Mouse (Mus musculus) liver, adult 2 months (tissue): Measurements from ENCODE around the gene Ace2. TPM values are rescaled to one million over a fixed set of nuclear protein-coding genes. Genes with fewer than 3 reads are reported as not detected.

Experiments
- DNase-seq: peaks from one replicate; pipeline ENCODE4 v3.0.0-alpha.2; 2011; ENCODE audit warnings: low read depth, low spot score; ENCODE audit errors: extremely low read depth
- H3K27ac ChIP-seq: fragments of 200-500 bp; replicated peaks from 2 replicates; pipeline ENCODE4 v1.5.1; 2012; ENCODE audit warnings: low read depth, mild to moderate bottlenecking, control low read depth, inconsistent platforms, low read length; ENCODE audit not compliant: insufficient read depth
- H3K27me3 ChIP-seq: fragments of 200-500 bp; 2 replicates; pipeline ENCODE4 v1.6.1; 2012; ENCODE audit warnings: mild to moderate bottlenecking, moderate library complexity, low read length, inconsistent platforms; ENCODE audit not compliant: control insufficient read depth, insufficient read depth
- H3K36me3 ChIP-seq: fragments of 200-500 bp; 2 replicates; pipeline ENCODE4 v1.6.1; 2012; ENCODE audit warnings: low read length, inconsistent platforms; ENCODE audit not compliant: control insufficient read depth, insufficient read depth
- H3K4me1 ChIP-seq: fragments of 200-500 bp; 2 replicates; pipeline ENCODE4 v1.6.1; 2011; ENCODE audit warnings: low read length; ENCODE audit not compliant: control insufficient read depth, insufficient read depth
- H3K4me3 ChIP-seq: fragments of 200-500 bp; 2 replicates; pipeline ENCODE4 v1.5.1; 2011; ENCODE audit warnings: low read depth, mild to moderate bottlenecking, control low read depth, low read length, moderate library complexity; ENCODE audit not compliant: insufficient read depth
- H3K79me2 ChIP-seq: fragments of 200-500 bp; 2 replicates; pipeline ENCODE4 v1.6.1; 2012; ENCODE audit warnings: inconsistent platforms, mild to moderate bottlenecking, low read length, moderate library complexity; ENCODE audit not compliant: control insufficient read depth, insufficient read depth
- H3K9ac ChIP-seq: fragments of 200-500 bp; 2 replicates; pipeline ENCODE4 v1.6.1; 2012; ENCODE audit warnings: low read depth, mild to moderate bottlenecking, control low read depth, inconsistent platforms, low read length
- CTCF ChIP-seq: fragments of 200-500 bp; IDR thresholded peaks from 2 replicates; pipeline ENCODE4 v1.5.1; 2011; ENCODE audit warnings: low read depth, low read length, control low read depth
- POLR2A ChIP-seq: fragments of 200-500 bp; IDR thresholded peaks from 2 replicates; pipeline ENCODE4 v1.6.1; 2011; ENCODE audit warnings: low read length, control low read depth; ENCODE audit not compliant: insufficient read depth; ENCODE audit errors: extremely low read depth
- WGBS: fragments of 180-500 bp; shearing (Covaris S2); methylation state at CpG from one replicate; pipeline ENCODE4 v1.1.7; 2018; 5-methylcytosine and 5-hydroxymethylcytosine counted together
- polyA plus RNA-seq: library from polyadenylated mRNA; depleted of rRNA; stranded (reverse); fragments of >200 nt; gene quantifications from 2 replicates; pipeline ENCODE4 v1.2.3, GENCODE M21; 2012
- total RNA-seq: library from RNA; depleted of rRNA; stranded (reverse); fragments of >200 nt; gene quantifications from 2 replicates; pipeline ENCODE4 v1.2.3, GENCODE M21; 2014

Ace2 gene
- total and polyA plus RNA-seq, 2 experiments: 0.18 to 0.23 TPM

DNA sequence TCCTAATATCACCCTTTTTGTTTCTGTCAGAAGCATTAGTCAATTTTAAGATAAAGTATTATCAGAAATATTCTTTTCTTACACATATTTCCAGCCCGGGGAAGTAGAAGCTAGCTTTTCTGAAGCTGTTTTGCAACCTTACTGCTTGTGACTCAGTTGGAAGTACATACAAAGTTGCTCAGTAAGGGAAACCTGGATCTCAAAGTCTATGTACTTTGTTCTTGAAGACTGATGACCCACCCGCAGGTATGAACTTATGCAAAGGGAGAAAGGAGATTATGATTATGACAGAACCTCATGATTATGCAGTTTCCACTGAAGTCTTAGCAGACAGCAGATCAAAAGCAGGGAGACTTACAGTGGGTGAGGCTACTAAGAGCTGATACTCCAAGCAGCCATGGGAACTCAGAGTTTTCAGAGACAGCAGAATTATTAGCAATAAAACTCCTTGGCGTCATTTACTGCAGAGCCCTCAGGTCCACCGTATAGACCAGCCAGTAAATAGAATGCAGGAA lies 3.8 kb upstream of the Ace2 start:
- Histone ChIP-seq H3K79me2 (no peaks in the 10 kb centered on the region), H3K36me3 (no peaks in the 10 kb centered on the region), H3K27me3 (no peaks in the 10 kb centered on the region), H3K4me3 (no peak overlapping the region), H3K9ac (no peak overlapping the region), H3K27ac (no peak overlapping the region), H3K4me1 (no peaks in the 10 kb centered on the region)
- DNase-seq: no peak
- TF ChIP-seq CTCF (no peak), POLR2A (no peak)
- 92% methylated on average over 4 of the region's 4 CpGs for WGBS

DNA sequence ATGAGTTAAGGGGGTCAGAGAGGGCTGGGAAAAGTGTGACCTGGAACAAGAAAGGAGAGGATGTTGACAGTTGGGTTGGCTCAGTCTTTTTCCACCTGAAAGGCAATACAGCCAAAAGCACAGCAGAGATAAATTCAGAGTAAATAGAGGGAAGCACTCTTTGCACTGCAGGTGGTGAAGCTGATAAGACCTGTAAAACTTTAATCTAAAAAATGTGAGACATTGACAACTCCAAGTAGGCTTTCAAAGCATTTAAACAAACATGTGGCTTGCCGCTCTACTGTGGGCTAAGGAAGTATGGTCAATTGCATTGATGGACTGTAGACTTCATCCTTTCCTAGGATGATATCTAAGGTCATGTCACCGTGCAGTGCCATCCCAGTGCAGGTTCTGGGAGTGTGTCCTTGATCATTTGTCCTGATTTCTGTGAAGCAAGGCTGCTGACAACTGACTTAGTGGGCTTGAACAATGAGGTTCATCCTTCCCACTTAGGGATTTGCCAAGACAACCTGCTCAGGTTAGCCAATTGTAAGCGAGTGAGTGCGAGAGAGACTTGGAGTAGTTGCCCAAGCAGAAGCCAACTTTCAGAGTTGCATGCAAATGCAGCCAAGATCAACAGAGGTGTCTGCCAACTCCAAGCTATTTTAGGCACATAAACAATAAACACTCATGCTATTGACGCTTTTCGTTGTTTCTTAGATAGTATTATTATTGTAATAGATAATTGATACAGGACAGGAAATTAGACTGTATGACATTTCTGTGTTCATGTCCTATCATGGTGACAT lies 6.5 kb downstream of the Ace2 start:
- peak; percentile 72 for DNase-seq
- no peak overlapping the region for H3K27ac ChIP-seq
- 19% methylated on average over 6 of the region's 6 CpGs for WGBS
- no peaks in the 10 kb centered on the region for H3K27me3 ChIP-seq
- H3K4me3 ChIP-seq: no peak overlapping the region
- H3K79me2 ChIP-seq: no peaks in the 10 kb centered on the region
- TF ChIP-seq POLR2A (no peak), CTCF (no peak)
- no peak overlapping the region for H3K9ac ChIP-seq
- no peaks in the 10 kb centered on the region for H3K36me3 ChIP-seq
- H3K4me1 ChIP-seq: peaks cover 3% of the 10 kb centered on the region

DNA sequence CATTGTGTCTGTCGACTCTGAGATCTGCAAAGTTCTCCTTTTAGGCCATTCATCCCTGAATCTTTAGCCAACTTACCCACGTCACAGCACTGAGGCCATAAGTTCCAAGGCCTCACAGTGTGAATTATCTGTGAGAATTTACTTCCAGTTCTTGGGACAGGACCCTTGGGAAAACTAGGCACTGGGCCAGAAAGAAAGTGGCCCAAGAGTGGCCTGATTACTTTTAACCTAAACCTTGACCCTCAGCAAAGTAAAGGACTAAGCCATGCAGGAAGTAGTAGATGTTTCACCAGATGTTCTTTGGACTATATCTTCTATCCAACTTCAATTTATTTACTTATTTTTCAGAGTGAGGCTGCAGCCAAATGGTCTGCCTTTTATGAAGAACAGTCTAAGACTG lies 13.6 kb downstream of the Ace2 start:
- no peaks in the 10 kb centered on the region for H3K79me2 ChIP-seq
- H3K4me1 ChIP-seq: no peaks in the 10 kb centered on the region
- DNase-seq: no peak
- no peaks in the 10 kb centered on the region for H3K36me3 ChIP-seq
- H3K4me3 ChIP-seq: no peak overlapping the region
- no peak overlapping the region for H3K27ac ChIP-seq
- H3K9ac ChIP-seq: no peak overlapping the region
- 68% methylated on average over 2 of the region's 2 CpGs for WGBS
- TF ChIP-seq POLR2A: no peak
- no peak for TF ChIP-seq CTCF
- no peaks in the 10 kb centered on the region for H3K27me3 ChIP-seq

- Histone ChIP-seq H3K4me1 (no peaks in the 10 kb centered on the region), H3K9ac (no peak overlapping the region), H3K4me3 (no peak overlapping the region), H3K27ac (no peak overlapping the region), H3K36me3 (no peaks in the 10 kb centered on the region), H3K27me3 (no peaks in the 10 kb centered on the region), H3K79me2 (no peaks in the 10 kb centered on the region)
- no peak for TF ChIP-seq POLR2A
- TF ChIP-seq CTCF: no peak
- no peak for DNase-seq
These were observed 14.5 kb downstream of the Ace2 start for GRCm38 (mm10) chrX:164153606-164154005.

DNA sequence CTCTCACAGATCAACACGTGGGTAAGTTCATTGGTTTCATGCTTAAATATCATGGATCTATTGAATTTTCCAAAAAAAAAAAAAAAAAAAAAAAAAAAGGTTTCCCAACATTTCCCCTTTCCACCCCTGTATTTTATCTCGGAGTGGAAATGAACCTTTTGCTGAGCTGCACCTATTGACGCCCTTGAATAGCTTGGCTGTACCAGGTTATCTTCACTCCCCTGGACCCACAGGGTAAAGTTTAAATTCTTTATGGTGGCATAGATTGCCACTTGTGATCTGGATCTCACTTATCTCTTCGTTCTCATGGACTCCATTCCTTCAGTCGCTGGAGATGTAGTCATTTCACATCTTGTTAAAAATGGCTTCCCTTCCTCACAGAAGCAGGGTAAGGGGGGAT lies 15.5 kb downstream of the Ace2 start:
- Histone ChIP-seq H3K4me1 (no peaks in the 10 kb centered on the region), H3K4me3 (no peak overlapping the region), H3K27ac (no peak overlapping the region), H3K79me2 (no peaks in the 10 kb centered on the region), H3K36me3 (no peaks in the 10 kb centered on the region), H3K9ac (no peak overlapping the region), H3K27me3 (no peaks in the 10 kb centered on the region)
- TF ChIP-seq POLR2A: no peak
- TF ChIP-seq CTCF: no peak
- 86% methylated on average over 5 of the region's 5 CpGs for WGBS
- no peak for DNase-seq

DNA sequence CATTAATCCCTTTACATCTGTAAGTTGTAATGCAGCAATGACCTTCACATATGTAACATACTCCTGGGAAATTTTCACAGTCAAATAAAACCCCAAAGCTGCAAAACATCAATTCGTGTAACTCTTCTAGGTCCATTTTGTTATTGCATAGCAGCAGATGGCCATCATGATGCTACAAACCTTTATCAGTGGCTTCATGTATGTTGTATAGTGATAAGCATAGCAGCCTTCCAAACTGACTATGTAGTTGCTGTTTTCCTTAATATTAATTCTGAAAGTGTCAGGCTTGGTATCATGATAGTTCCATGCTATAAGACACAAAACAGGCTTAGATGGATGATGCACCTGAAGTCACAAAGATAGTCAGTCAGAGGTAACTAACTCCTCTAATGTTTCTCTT lies 25.5 kb downstream of the Ace2 start:
- no peak for DNase-seq
- H3K36me3 ChIP-seq: no peaks in the 10 kb centered on the region
- H3K4me3 ChIP-seq: no peak overlapping the region
- H3K79me2 ChIP-seq: no peaks in the 10 kb centered on the region
- H3K27ac ChIP-seq: no peak overlapping the region
- no peak overlapping the region for H3K9ac ChIP-seq
- H3K27me3 ChIP-seq: no peaks in the 10 kb centered on the region
- no peaks in the 10 kb centered on the region for H3K4me1 ChIP-seq
- TF ChIP-seq POLR2A (no peak), CTCF (no peak)
- WGBS: 93% methylated on average over 1 of the region's 1 CpGs
